Mouse (Mus musculus): ENCODE results near the gene Nudt17. TPM values are rescaled to one million over a fixed set of nuclear protein-coding genes. Genes with fewer than 3 reads are reported as not detected.
A peak's percentile ranks its signal among the peaks of the same experiment; 100 is the strongest.
"Not testable (repeated sequence)": the region's sequence is repeated elsewhere in the genome, so short reads cannot be mapped to it uniquely, and the experiment has no call there.

The Nudt17 gene
- polyA plus RNA-seq, 1 experiment from 2014 or later: 9.1 TPM

- H3K9me3 ChIP-seq (replicated peaks): no peaks in the 10 kb centered on the region
- WGBS: 76% methylated on average over 7 of the region's 7 CpGs
- DNase-seq (ENCODE audit: low spot score): no peak
- H3K4me1 ChIP-seq: peaks cover 23% of the 10 kb centered on the region
- H3K27ac ChIP-seq: no peak overlapping the region
- peaks cover 59% of the 10 kb centered on the region for H3K27me3 ChIP-seq (ENCODE audit: low read depth, poor library complexity, severe bottlenecking)
- H3K36me3 ChIP-seq: no peaks in the 10 kb centered on the region
- no peak overlapping the region for H3K4me3 ChIP-seq
Measured at GRCm38 (mm10) chr3:96678456-96678855, 29.9 kb downstream of the Nudt17 start.

DNA sequence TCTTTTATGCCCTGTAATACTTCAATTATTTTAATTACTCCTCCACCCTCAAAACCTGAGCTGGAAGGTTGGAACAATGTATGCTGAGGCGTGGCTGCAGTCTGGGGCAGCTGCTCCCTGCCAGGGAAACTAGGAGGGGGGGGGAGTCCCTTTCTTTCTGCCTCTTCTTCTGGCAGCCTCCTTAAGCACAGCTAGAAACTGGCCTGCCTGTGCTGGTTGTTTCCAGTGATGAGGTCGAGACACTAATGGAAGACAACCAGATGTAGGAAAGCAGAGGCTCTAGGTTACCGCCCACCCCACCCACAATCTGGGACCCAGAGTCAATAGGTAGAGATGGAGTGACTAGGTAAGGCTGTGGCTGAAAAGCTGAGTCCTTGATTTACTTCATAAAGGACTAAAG lies 32.7 kb downstream of the Nudt17 start:
- 62% methylated on average over 3 of the region's 3 CpGs for WGBS
- peaks cover 23% of the 10 kb centered on the region for H3K4me1 ChIP-seq
- peaks cover 47% of the 10 kb centered on the region for H3K27me3 ChIP-seq (ENCODE audit: low read depth, poor library complexity, severe bottlenecking)
- no peaks in the 10 kb centered on the region for H3K9me3 ChIP-seq (replicated peaks)
- H3K36me3 ChIP-seq: no peaks in the 10 kb centered on the region
- no peak overlapping the region for H3K4me3 ChIP-seq
- no peak overlapping the region for H3K27ac ChIP-seq
- no peak for DNase-seq (ENCODE audit: low spot score)

DNA sequence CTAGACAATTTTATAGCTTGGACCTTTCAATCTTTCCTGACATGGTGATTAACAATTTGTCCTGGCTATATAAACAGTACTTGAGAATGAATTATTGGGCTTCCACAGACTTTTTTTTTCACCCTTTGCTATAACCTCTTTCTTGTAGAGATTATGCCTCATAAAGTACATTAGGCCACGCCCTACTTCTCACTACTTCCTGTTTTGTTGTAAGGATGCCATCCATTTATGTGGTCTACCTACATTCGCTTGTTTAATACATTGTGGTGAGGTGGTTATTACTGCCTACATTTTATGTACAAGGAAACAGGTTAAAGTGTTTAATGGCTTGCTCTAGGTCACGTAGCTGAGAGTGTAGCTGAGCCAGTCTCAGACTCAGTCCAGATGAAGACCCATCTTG lies 33.2 kb downstream of the Nudt17 start:
- Histone ChIP-seq H3K9me3 (replicated peaks) (no peaks in the 10 kb centered on the region), H3K4me1 (peaks cover 23% of the 10 kb centered on the region), H3K27ac (no peak overlapping the region), H3K27me3 (ENCODE audit: low read depth, poor library complexity, severe bottlenecking) (peaks cover 47% of the 10 kb centered on the region), H3K36me3 (no peaks in the 10 kb centered on the region), H3K4me3 (no peak overlapping the region)
- WGBS: 83% methylated on average over 3 of the region's 3 CpGs
- DNase-seq (ENCODE audit: low spot score): no peak

- Histone ChIP-seq H3K9me3 (replicated peaks) (no peaks in the 10 kb centered on the region), H3K4me1 (peaks cover 29% of the 10 kb centered on the region), H3K27me3 (ENCODE audit: low read depth, poor library complexity, severe bottlenecking) (peaks cover 40% of the 10 kb centered on the region), H3K4me3 (no peak overlapping the region), H3K36me3 (no peaks in the 10 kb centered on the region), H3K27ac (no peak overlapping the region)
- peak; percentile 65 for DNase-seq (ENCODE audit: low spot score)
- WGBS: 36% methylated on average over 8 of the region's 8 CpGs
Measured at GRCm38 (mm10) chr3:96674442-96674841, 33.9 kb downstream of the Nudt17 start.

- peaks cover 31% of the 10 kb centered on the region for H3K27me3 ChIP-seq (ENCODE audit: low read depth, poor library complexity, severe bottlenecking)
- H3K4me1 ChIP-seq: peaks cover 29% of the 10 kb centered on the region
- H3K4me3 ChIP-seq: no peak overlapping the region
- no peak for DNase-seq (ENCODE audit: low spot score)
- 74% methylated on average over 4 of the region's 4 CpGs for WGBS
- H3K27ac ChIP-seq: no peak overlapping the region
- H3K9me3 ChIP-seq (replicated peaks): no peaks in the 10 kb centered on the region
- no peaks in the 10 kb centered on the region for H3K36me3 ChIP-seq
Measured at GRCm38 (mm10) chr3:96673514-96673913, 34.8 kb downstream of the Nudt17 start.

- no peak for DNase-seq (ENCODE audit: low spot score)
- WGBS: 95% methylated on average over 5 of the region's 5 CpGs
- H3K36me3 ChIP-seq: no peaks in the 10 kb centered on the region
Measured at GRCm38 (mm10) chr3:96671519-96671918, 36.8 kb downstream of the Nudt17 start.

GRCm38 (mm10) chr3:96669727-96670468 lies 38.5 kb downstream of the Nudt17 start, which contains the start of gene Ankrd35:
Gene Ankrd35, plus strand, starts transcription at chr3:96670131.
- DNase-seq (ENCODE audit: low spot score): peak; percentile 84
- Histone ChIP-seq H3K27ac (peak within 1 kb of the TSS; percentile 36; the same call in 1 of the 2 replicates), H3K9me3 (replicated peaks) (no peaks in the 10 kb centered on the region), H3K27me3 (ENCODE audit: low read depth, poor library complexity, severe bottlenecking) (peaks cover 21% of the 10 kb centered on the region), H3K36me3 (no peaks in the 10 kb centered on the region), H3K4me3 (peak within 1 kb of the TSS; percentile 48), H3K4me1 (peaks cover 22% of the 10 kb centered on the region)
- 6% methylated on average over 35 of the region's 35 CpGs for WGBS

More at GRCm38 (mm10) chr3:96671519-96671918, 36.8 kb downstream of the Nudt17 start:
- no peak overlapping the region for H3K4me3 ChIP-seq
- H3K27me3 ChIP-seq (ENCODE audit: low read depth, poor library complexity, severe bottlenecking): peaks cover 21% of the 10 kb centered on the region
- no peak overlapping the region for H3K27ac ChIP-seq
- no peaks in the 10 kb centered on the region for H3K9me3 ChIP-seq (replicated peaks)
- peaks cover 29% of the 10 kb centered on the region for H3K4me1 ChIP-seq

DNA sequence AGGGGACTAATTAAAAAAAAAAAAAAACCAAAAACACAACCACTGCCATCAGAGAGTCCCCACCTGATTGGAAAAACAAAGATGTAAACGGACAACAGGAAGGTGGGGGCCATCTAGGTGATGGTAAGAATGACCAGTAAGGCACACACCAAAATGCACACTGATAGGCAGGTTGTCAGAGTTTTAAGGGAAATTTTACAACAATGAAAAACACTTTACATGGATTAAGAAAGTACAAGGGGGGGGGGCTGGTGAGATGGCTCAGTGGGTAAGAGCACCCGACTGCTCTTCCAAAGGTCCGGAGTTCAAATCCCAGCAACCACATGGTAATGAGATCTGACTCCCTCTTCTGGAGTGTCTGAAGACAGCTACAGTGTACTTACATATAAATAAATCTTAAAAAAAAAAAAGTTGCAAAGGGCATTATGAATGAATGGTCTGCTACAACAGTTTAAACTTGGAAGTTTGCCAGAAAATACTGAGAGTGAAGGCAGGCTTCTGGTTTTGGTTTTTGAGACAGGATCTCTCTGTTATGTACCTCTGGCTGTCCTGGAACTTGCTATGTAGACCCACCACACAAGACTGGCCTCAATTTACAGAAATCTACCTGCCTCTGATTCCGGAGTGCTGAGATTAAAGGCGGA lies 39.8 kb downstream of the Nudt17 start:
- H3K4me3 ChIP-seq: no peak overlapping the region
- WGBS: 94% methylated on average over 5 of the region's 5 CpGs
- peaks cover 18% of the 10 kb centered on the region for H3K4me1 ChIP-seq
- no peaks in the 10 kb centered on the region for H3K9me3 ChIP-seq (replicated peaks)
- peaks cover 21% of the 10 kb centered on the region for H3K27me3 ChIP-seq (ENCODE audit: low read depth, poor library complexity, severe bottlenecking)
- no peaks in the 10 kb centered on the region for H3K36me3 ChIP-seq
- H3K27ac ChIP-seq: no peak overlapping the region
- DNase-seq (ENCODE audit: low spot score): no peak

DNA sequence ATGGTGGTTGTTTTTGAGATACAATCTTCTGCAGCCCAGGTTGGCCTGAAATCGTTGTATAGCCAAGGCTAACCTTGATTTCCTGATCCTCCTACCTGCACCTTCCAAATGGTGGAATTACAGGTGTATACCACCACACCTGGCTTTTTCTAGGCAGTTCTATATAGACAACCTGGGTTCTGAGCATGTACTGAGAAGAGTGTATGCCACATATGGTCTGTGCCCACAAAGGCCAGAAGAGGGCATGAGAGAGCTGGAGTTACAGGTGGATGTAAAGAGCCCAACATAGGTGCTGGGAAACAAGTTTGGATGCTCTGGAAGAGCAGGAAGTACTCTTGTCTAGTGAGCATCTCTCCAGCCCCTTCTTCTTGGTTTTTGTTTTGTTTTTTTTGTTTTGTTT lies 41.0 kb downstream of the Nudt17 start:
- H3K4me3 ChIP-seq: no peak overlapping the region
- no peaks in the 10 kb centered on the region for H3K9me3 ChIP-seq (replicated peaks)
- no peak for DNase-seq (ENCODE audit: low spot score)
- no peaks in the 10 kb centered on the region for H3K36me3 ChIP-seq
- H3K27ac ChIP-seq: no peak overlapping the region
- 37% methylated on average over 1 of the region's 1 CpGs for WGBS
- H3K27me3 ChIP-seq (ENCODE audit: low read depth, poor library complexity, severe bottlenecking): peaks cover 23% of the 10 kb centered on the region
- H3K4me1 ChIP-seq: peaks cover 26% of the 10 kb centered on the region

- Histone ChIP-seq H3K9me3 (replicated peaks) (no peaks in the 10 kb centered on the region), H3K36me3 (no peaks in the 10 kb centered on the region), H3K4me1 (peaks cover 26% of the 10 kb centered on the region), H3K27ac (no peak overlapping the region), H3K27me3 (ENCODE audit: low read depth, poor library complexity, severe bottlenecking) (peaks cover 21% of the 10 kb centered on the region), H3K4me3 (no peak overlapping the region)
- no peak for DNase-seq (ENCODE audit: low spot score)
- 91% methylated on average over 5 of the region's 5 CpGs for WGBS
Measured at GRCm38 (mm10) chr3:96666916-96667315, 41.4 kb downstream of the Nudt17 start.

GRCm38 (mm10) chr3:96665732-96666363 lies 42.5 kb downstream of the Nudt17 start:
- not testable (repeated sequence) for H3K27me3 ChIP-seq (ENCODE audit: low read depth, poor library complexity, severe bottlenecking)

DNA sequence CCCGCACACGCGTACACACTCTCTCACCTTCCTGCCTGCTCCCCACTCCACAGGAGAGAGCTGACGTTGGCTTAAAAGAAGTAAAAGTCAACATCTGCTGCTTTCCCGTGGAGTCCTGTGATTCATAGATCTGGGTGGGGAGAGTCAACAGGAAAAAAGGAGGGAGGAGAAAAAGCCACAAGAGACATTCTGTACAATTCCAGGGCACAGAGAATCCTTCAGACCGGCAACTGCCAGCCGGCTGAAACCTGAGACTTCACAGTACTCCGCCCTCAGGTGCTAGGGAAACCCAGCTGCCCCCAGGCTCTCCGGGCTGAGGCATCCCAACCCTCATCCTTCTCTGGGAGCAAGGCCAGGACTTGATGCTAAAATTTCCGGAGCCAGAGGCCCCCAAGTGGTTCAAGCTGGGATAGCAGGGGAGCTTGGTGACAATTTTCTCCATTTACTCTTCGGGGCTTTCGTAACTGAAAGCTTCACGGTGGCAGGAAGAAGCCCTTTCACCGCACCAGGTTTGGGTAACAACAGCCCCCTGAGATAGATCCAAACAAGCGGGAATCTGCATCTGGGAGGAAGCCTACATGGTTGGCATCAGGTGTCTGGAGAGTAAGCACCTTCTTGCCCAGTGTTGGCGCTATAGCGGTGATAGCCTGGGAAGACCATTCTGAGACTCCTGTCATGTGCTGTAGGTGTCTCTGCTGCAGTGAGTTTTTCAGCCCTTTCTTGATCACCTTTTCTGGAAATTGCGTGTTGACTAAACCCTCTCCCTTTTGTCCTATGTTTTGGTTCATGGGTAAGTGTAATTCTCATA lies 44.7 kb downstream of the Nudt17 start:
- Histone ChIP-seq H3K9me3 (replicated peaks) (no peaks in the 10 kb centered on the region), H3K4me1 (peaks cover 14% of the 10 kb centered on the region), H3K27me3 (ENCODE audit: low read depth, poor library complexity, severe bottlenecking) (0 out of 2 replicates have a peak, but pooled peaks cover 3% of the 10 kb centered on the region), H3K27ac (peak overlapping the region; percentile 66), H3K4me3 (peak overlapping the region; percentile 42), H3K36me3 (no peaks in the 10 kb centered on the region)
- WGBS: 8% methylated on average over 17 of the region's 18 CpGs
- DNase-seq (ENCODE audit: low spot score): peak; percentile 88

More at GRCm38 (mm10) chr3:96665732-96666363, 42.5 kb downstream of the Nudt17 start:
- H3K4me3 ChIP-seq; DNase-seq (ENCODE audit: low spot score); H3K9me3 ChIP-seq (replicated peaks); H3K27ac ChIP-seq; H3K36me3 ChIP-seq: not testable (repeated sequence)
- WGBS: 89% methylated on average over 7 of the region's 7 CpGs
- H3K4me1 ChIP-seq: peaks cover 26% of the 10 kb centered on the region

Data from limb, embryonic 10.5 days (tissue).